8 mouse cellular contexts compared by ENCODE assay signal in genomic region chr5:52741391-52742111, GRCm38 (mm10). TPM values are rescaled to one million over a fixed set of nuclear protein-coding genes. Genes with fewer than 3 reads are reported as not detected.
DNase-seq lines count a peak whose midpoint lies in the region; ATAC-seq lines count a peak whose summit lies in the region.

TSS of gene Pi4k2b (plus strand) at chr5:52741574.

- H3K9ac ChIP-seq in hindbrain, embryonic 13.5 days = peak within 1 kb of the TSS; percentile 76

- peak within 1 kb of the TSS; percentile 81 for H3K4me2 ChIP-seq in hindbrain, embryonic 13.5 days

- DNase-seq in Muller cell, postnatal 12 days (ENCODE audit: inconsistent ontology term) = peak; percentile 93
- DNase-seq in cerebellum, postnatal 10 days = peak; percentile 84 to 88
- DNase-seq in frontal cortex, postnatal 14 days (ENCODE audit: low spot score in 2 of 2) = peak; percentile 5 to 26
- DNase-seq in left cerebral cortex, adult 11 months (ENCODE audit: low spot score) = peak; percentile 17
- peak; percentile 92 for DNase-seq in lung, postnatal 4 days
- DNase-seq in retina, postnatal 1 day = peak; percentile 85
- DNase-seq in urinary bladder, adult 18-20 months (ENCODE audit: low spot score in 2 of 2) = peak; percentile 65 to 71

- no peaks in the 10 kb centered on the region for H3K36me3 ChIP-seq in hindbrain, embryonic 13.5 days

- WGBS in hindbrain, embryonic 13.5 days = under 1% methylated on average over 67 of the region's 75 CpGs

- peak within 1 kb of the TSS; percentile 73 for H3K4me3 ChIP-seq in hindbrain, embryonic 13.5 days

- peak within 1 kb of the TSS; percentile 60; the same call in 1 of the 2 replicates for H3K27ac ChIP-seq in hindbrain, embryonic 13.5 days

- ATAC-seq in hindbrain, embryonic 13.5 days (ENCODE audit: low FRiP score) = peak; percentile 91

- H3K27me3 ChIP-seq in hindbrain, embryonic 13.5 days = no peaks in the 10 kb centered on the region

- peaks cover 6% of the 10 kb centered on the region; the same call in 1 of the 2 replicates for H3K4me1 ChIP-seq in hindbrain, embryonic 13.5 days (replicated peaks)

- H3K9me3 ChIP-seq in hindbrain, embryonic 13.5 days = no peaks in the 10 kb centered on the region

RNA-seq across cellular contexts. Expression of gene Pi4k2b, which starts in this region (rescaled TPM):
- 6.5 and 7.2 TPM in 2 replicates for polyA plus RNA-seq in hindbrain, embryonic 13.5 days (2015; fragmentation: Nextera tagmentation; extraction: Ambion mirVana)

Comparison
In these comparisons a context has a peak if more than half of its experiments do, and no peak if none do; other contexts are left out.
1. Peak in every context shown above with its lines: DNase-seq, ATAC-seq, H3K4me3 ChIP-seq and H3K27ac ChIP-seq.
2. DNase-seq: peak in every context shown above with its lines; median percentile 93 in Muller cell, postnatal 12 days; 92 in lung, postnatal 4 days; 86 in cerebellum, postnatal 10 days; 85 in retina, postnatal 1 day; 68 in urinary bladder, adult 18-20 months; 17 in left cerebral cortex, adult 11 months; 16 in frontal cortex, postnatal 14 days.